Mouse (Mus musculus): Measurements from ENCODE around the gene Sdr42e1. TPM values are rescaled to one million over a fixed set of nuclear protein-coding genes. Genes with fewer than 3 reads are reported as not detected.

Sdr42e1 gene
- 0.27 TPM in 1 of 2 replicates, not detected in the other for polyA plus RNA-seq (2014; fragmentation: Nextera tagmentation; extraction: Ambion mirVana)

DNA sequence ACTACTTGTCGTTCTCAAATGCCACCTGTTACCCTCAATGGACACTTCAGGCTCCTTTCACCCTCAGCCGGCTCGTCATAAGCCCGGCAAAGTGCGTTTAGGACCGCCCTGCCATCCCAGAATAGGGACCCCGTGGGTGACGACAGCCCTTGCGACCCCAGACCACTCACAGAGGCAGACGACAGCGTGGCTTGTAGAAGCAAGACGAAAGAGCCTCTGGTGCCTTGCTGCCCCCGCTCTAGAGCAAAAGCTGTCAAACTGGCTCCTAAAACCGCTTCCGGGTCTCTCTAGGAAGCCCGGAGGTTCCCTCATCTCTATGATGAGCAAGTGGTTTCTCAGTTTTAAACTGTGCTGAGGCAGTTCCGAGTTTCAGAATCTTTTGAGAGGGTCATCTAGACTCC is at the start of gene Sdr42e1:
TSS of gene Sdr42e1 (minus strand) at position 260 of the 401 bp plus-strand sequence.
- 19% methylated on average over 17 of the region's 17 CpGs for WGBS
- no peak for ATAC-seq (replicated peaks; ENCODE audit: low FRiP score)
- 0 out of 2 replicates have a peak within 1 kb of the TSS, but pooled peaks have one; percentile 33 for H3K9ac ChIP-seq (ENCODE audit: low read length)

DNA sequence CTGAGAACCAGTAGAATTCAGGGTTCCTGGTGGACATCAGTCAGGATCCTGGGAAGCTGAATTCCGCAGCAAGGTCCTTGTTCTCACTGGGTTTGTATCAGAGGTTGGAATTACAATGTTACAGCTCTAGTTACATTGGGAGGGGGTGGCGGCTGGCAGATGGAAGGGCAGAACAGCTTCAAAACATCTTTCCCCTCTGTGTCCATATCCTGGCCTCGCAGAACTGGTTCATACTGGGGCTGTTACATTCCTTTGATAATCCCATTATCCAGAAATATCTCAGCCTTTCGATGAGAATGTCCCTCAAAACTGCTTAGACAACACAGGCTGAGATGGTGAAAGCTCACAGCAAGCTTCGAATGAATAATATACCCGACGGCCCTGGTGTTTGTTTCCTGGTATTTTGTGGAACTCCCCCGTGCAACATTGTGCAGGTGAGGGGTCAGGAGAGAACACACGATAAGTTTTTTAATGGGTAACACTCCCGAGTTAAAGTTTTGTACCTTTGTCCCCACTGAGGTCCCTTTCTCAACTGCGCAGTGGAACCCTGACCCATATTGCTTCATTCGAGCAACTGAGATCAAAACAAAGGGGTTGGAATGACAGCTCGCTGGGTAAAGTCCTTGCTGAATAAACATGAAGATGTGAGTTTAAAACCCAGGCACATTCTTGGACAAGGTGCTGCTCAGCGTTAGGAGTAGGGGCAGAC is 44.8 kb upstream of the Sdr42e1 start:
- Histone ChIP-seq H3K4me1 (replicated peaks; ENCODE audit: control insufficient read depth, insufficient read depth, low read length) (no peaks in the 10 kb centered on the region), H3K27ac (ENCODE audit: low read depth, low read length) (no peak overlapping the region), H3K27me3 (ENCODE audit: control insufficient read depth, insufficient read depth, low read length) (no peaks in the 10 kb centered on the region), H3K9ac (ENCODE audit: low read length) (no peak overlapping the region), H3K4me2 (ENCODE audit: low read depth, low read length, severe bottlenecking) (no peak overlapping the region), H3K9me3 (ENCODE audit: control insufficient read depth, low read length) (no peaks in the 10 kb centered on the region), H3K36me3 (ENCODE audit: control insufficient read depth, insufficient read depth, low read length) (no peaks in the 10 kb centered on the region), H3K4me3 (ENCODE audit: low read depth, low read length) (no peak overlapping the region)
- no peak for ATAC-seq (replicated peaks; ENCODE audit: low FRiP score)
- 82% methylated on average over 14 of the region's 14 CpGs for WGBS
- no peak for DNase-seq (ENCODE audit: low spot score)

More for the DNA sequence above, at the start of gene Sdr42e1:
- H3K9me3 ChIP-seq (ENCODE audit: control insufficient read depth, low read length), result no peaks in the 10 kb centered on the region
- DNase-seq (ENCODE audit: low spot score), result peak; percentile 68
- H3K36me3 ChIP-seq (ENCODE audit: control insufficient read depth, insufficient read depth, low read length), result no peaks in the 10 kb centered on the region
- H3K4me1 ChIP-seq (replicated peaks; ENCODE audit: control insufficient read depth, insufficient read depth, low read length), result no peaks in the 10 kb centered on the region
- H3K27ac ChIP-seq (ENCODE audit: low read depth, low read length), result no peak within 1 kb of the TSS
- peak within 1 kb of the TSS; percentile 33 for H3K4me3 ChIP-seq (ENCODE audit: low read depth, low read length)
- no peaks in the 10 kb centered on the region for H3K27me3 ChIP-seq (ENCODE audit: control insufficient read depth, insufficient read depth, low read length)
- H3K4me2 ChIP-seq (ENCODE audit: low read depth, low read length, severe bottlenecking), result peak within 1 kb of the TSS; percentile 49

DNA sequence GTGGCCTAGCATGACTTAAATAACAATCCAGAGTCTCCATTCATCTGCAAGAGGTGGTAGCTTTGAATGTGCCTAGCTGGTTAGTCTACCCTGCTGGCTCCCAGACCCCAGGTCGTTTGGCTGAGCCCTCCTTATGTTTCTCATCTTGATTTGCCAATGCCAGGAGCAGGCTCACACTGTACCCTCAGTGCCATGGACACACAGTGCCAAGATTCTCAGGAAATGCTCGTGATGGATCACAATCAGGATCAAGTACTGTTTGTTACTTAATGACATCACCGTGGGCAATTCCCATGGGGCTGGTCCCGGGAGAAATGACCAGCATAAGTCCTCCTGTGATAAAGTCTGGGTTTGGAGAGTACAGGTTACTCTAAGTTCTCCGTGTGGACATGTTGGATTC is 42.4 kb upstream of the Sdr42e1 start:
- no peaks in the 10 kb centered on the region for H3K36me3 ChIP-seq (ENCODE audit: control insufficient read depth, insufficient read depth, low read length)
- WGBS, result 81% methylated on average over 5 of the region's 5 CpGs
- no peaks in the 10 kb centered on the region for H3K4me1 ChIP-seq (replicated peaks; ENCODE audit: control insufficient read depth, insufficient read depth, low read length)
- H3K4me3 ChIP-seq (ENCODE audit: low read depth, low read length), result no peak overlapping the region
- H3K27ac ChIP-seq (ENCODE audit: low read depth, low read length), result no peak overlapping the region
- no peaks in the 10 kb centered on the region for H3K27me3 ChIP-seq (ENCODE audit: control insufficient read depth, insufficient read depth, low read length)
- no peaks in the 10 kb centered on the region for H3K9me3 ChIP-seq (ENCODE audit: control insufficient read depth, low read length)
- no peak overlapping the region for H3K9ac ChIP-seq (ENCODE audit: low read length)
- H3K4me2 ChIP-seq (ENCODE audit: low read depth, low read length, severe bottlenecking), result no peak overlapping the region
- ATAC-seq (replicated peaks; ENCODE audit: low FRiP score) (no peak), DNase-seq (ENCODE audit: low spot score) (no peak)

DNA sequence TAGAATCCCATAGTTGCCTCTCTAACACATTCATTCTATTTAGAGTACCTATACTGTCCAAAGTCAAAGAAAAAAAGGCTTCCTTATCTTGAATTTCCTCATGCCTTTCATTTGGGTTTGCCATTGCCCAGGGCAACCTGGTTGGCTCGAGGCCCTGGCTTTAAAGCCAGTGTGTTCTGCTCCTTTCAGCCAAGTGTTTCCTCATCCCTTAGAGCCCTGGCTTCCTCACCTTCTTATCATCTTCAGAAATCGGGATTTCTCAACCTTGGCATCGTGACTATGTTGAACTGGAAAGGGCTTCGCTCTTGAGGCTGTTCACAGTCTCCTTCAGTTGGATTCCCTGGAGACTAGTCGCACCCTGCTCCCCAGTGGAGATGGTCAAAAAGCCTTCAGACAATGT is 41.1 kb upstream of the Sdr42e1 start:
- Histone ChIP-seq H3K9ac (ENCODE audit: low read length) (no peak overlapping the region), H3K4me2 (ENCODE audit: low read depth, low read length, severe bottlenecking) (no peak overlapping the region), H3K9me3 (ENCODE audit: control insufficient read depth, low read length) (no peaks in the 10 kb centered on the region), H3K4me3 (ENCODE audit: low read depth, low read length) (no peak overlapping the region), H3K36me3 (ENCODE audit: control insufficient read depth, insufficient read depth, low read length) (no peaks in the 10 kb centered on the region), H3K27me3 (ENCODE audit: control insufficient read depth, insufficient read depth, low read length) (no peaks in the 10 kb centered on the region), H3K27ac (ENCODE audit: low read depth, low read length) (no peak overlapping the region), H3K4me1 (replicated peaks; ENCODE audit: control insufficient read depth, insufficient read depth, low read length) (no peaks in the 10 kb centered on the region)
- WGBS, result 88% methylated on average over 5 of the region's 5 CpGs
- DNase-seq (ENCODE audit: low spot score) (no peak), ATAC-seq (replicated peaks; ENCODE audit: low FRiP score) (no peak)

DNA sequence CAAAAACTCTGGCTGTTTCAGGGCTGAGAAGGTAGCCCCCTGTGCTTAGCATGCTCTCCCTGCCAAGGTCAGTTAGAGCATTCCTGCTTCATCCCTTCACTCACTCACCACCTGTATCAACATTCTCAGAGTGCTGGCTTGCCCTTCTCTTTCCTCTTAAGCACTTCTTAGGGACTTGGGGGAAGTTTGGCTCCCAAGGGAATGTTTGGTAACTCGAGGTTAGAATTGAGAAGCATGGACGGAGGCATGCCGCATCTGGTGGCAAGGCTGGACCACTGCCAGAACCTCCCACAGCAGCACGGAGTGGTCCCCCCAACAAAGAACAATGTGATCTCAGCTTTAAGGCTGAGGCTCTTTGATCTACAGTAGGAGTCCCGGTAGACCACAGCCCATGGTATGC is 38.7 kb upstream of the Sdr42e1 start:
- 70% methylated on average over 5 of the region's 5 CpGs for WGBS
- DNase-seq (ENCODE audit: low spot score) (no peak), ATAC-seq (replicated peaks; ENCODE audit: low FRiP score) (no peak)

DNA sequence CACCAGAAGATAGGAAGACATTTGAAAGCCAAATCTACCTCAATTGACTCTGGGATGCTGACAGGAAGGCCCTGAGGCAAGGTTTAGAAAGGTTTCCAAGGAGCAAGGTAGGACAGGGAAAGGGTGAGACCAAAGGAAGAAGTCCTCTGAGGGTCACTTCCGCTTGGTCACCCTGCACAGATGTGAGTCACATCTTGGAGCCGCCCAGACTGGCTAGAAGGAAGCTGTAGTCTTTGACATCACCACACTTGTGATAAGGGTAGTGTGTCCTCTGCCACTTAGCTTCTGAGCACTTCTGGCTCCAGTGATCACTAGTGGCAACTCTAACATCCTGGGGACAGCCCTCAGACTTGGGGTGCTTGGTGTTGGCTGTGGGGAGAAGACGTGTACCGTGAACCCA is 32.7 kb upstream of the Sdr42e1 start:
- no peak overlapping the region for H3K4me2 ChIP-seq (ENCODE audit: low read depth, low read length, severe bottlenecking)
- DNase-seq (ENCODE audit: low spot score), result no peak
- no peak overlapping the region for H3K4me3 ChIP-seq (ENCODE audit: low read depth, low read length)
- H3K4me1 ChIP-seq (replicated peaks; ENCODE audit: control insufficient read depth, insufficient read depth, low read length), result no peaks in the 10 kb centered on the region; the same call in 1 of the 2 replicates
- H3K27me3 ChIP-seq (ENCODE audit: control insufficient read depth, insufficient read depth, low read length), result no peaks in the 10 kb centered on the region
- no peak for ATAC-seq (replicated peaks; ENCODE audit: low FRiP score)
- H3K27ac ChIP-seq (ENCODE audit: low read depth, low read length), result no peak overlapping the region
- H3K36me3 ChIP-seq (ENCODE audit: control insufficient read depth, insufficient read depth, low read length), result no peaks in the 10 kb centered on the region
- no peak overlapping the region for H3K9ac ChIP-seq (ENCODE audit: low read length)
- H3K9me3 ChIP-seq (ENCODE audit: control insufficient read depth, low read length), result no peaks in the 10 kb centered on the region
- 91% methylated on average over 4 of the region's 4 CpGs for WGBS

More for the DNA sequence above, 38.7 kb upstream of the Sdr42e1 start:
- H3K9me3 ChIP-seq (ENCODE audit: control insufficient read depth, low read length), result no peaks in the 10 kb centered on the region
- no peak overlapping the region for H3K27ac ChIP-seq (ENCODE audit: low read depth, low read length)
- no peaks in the 10 kb centered on the region for H3K4me1 ChIP-seq (replicated peaks; ENCODE audit: control insufficient read depth, insufficient read depth, low read length)
- H3K27me3 ChIP-seq (ENCODE audit: control insufficient read depth, insufficient read depth, low read length), result no peaks in the 10 kb centered on the region
- H3K36me3 ChIP-seq (ENCODE audit: control insufficient read depth, insufficient read depth, low read length), result no peaks in the 10 kb centered on the region
- H3K4me2 ChIP-seq (ENCODE audit: low read depth, low read length, severe bottlenecking), result no peak overlapping the region
- H3K9ac ChIP-seq (ENCODE audit: low read length), result no peak overlapping the region
- no peak overlapping the region for H3K4me3 ChIP-seq (ENCODE audit: low read depth, low read length)

DNA sequence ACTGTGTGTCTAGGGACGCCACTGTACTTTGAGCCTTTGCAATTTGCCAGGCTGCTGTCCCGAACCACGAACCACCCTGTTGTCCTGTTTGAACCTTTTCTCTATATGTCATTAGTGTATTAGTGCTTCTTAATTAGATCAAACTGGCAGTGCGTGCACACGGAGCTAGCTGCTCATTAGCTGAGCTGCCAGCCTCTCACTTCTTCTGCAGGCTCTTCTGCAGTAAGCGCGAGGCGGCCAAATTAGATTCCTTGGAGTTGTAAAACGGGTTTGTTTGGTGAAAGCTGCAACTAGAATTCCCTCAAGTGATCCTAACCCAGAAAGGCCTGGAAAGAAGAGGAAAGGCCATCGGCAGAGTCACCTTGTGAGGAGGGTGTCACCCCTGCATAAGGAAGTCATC is 29.2 kb upstream of the Sdr42e1 start:
- DNase-seq (ENCODE audit: low spot score), result peak; percentile 58
- H3K4me2 ChIP-seq (ENCODE audit: low read depth, low read length, severe bottlenecking), result no peak overlapping the region
- no peaks in the 10 kb centered on the region for H3K27me3 ChIP-seq (ENCODE audit: control insufficient read depth, insufficient read depth, low read length)
- no peaks in the 10 kb centered on the region; the same call in 1 of the 2 replicates for H3K4me1 ChIP-seq (replicated peaks; ENCODE audit: control insufficient read depth, insufficient read depth, low read length)
- WGBS, result 26% methylated on average over 10 of the region's 10 CpGs
- H3K9ac ChIP-seq (ENCODE audit: low read length), result no peak overlapping the region
- H3K9me3 ChIP-seq (ENCODE audit: control insufficient read depth, low read length), result no peaks in the 10 kb centered on the region
- H3K27ac ChIP-seq (ENCODE audit: low read depth, low read length), result no peak overlapping the region
- H3K36me3 ChIP-seq (ENCODE audit: control insufficient read depth, insufficient read depth, low read length), result no peaks in the 10 kb centered on the region
- ATAC-seq (replicated peaks; ENCODE audit: low FRiP score), result 0 out of 2 replicates have a peak, but pooled peaks have one; percentile 36
- no peak overlapping the region for H3K4me3 ChIP-seq (ENCODE audit: low read depth, low read length)

DNA sequence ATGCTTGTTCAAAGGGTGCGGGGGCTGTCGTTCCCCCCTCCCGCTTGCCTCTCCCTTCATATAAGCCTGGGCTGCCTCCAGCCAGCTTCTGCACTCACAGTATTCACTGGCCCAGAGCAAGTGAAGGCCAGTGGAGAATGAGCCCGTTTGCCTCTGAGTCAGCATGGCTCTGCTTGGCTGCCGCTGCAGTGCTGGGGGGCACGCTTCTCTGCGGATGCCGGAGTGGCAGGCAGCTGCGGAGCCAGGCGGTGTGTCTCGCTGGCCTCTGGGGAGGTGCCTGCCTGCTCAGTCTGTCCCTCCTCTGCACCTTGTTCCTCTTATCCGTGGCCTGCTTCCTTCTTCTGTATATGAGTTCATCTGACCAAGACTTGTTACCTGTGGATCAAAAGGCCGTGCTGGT is 28.4 kb upstream of the Sdr42e1 start, which contains the start of gene Hsd17b2:
TSS of gene Hsd17b2 (plus strand) at position 46 of the 400 bp plus-strand sequence.
- no peak within 1 kb of the TSS for H3K4me2 ChIP-seq (ENCODE audit: low read depth, low read length, severe bottlenecking)
- H3K36me3 ChIP-seq (ENCODE audit: control insufficient read depth, insufficient read depth, low read length), result no peaks in the 10 kb centered on the region
- H3K27me3 ChIP-seq (ENCODE audit: control insufficient read depth, insufficient read depth, low read length), result no peaks in the 10 kb centered on the region
- no peak within 1 kb of the TSS for H3K27ac ChIP-seq (ENCODE audit: low read depth, low read length)
- no peak within 1 kb of the TSS for H3K4me3 ChIP-seq (ENCODE audit: low read depth, low read length)
- no peak within 1 kb of the TSS for H3K9ac ChIP-seq (ENCODE audit: low read length)
- no peaks in the 10 kb centered on the region for H3K9me3 ChIP-seq (ENCODE audit: control insufficient read depth, low read length)
- no peak for DNase-seq (ENCODE audit: low spot score)
- H3K4me1 ChIP-seq (replicated peaks; ENCODE audit: control insufficient read depth, insufficient read depth, low read length), result no peaks in the 10 kb centered on the region; the same call in 1 of the 2 replicates
- no peak for ATAC-seq (replicated peaks; ENCODE audit: low FRiP score)
- WGBS, result 49% methylated on average over 13 of the region's 13 CpGs

DNA sequence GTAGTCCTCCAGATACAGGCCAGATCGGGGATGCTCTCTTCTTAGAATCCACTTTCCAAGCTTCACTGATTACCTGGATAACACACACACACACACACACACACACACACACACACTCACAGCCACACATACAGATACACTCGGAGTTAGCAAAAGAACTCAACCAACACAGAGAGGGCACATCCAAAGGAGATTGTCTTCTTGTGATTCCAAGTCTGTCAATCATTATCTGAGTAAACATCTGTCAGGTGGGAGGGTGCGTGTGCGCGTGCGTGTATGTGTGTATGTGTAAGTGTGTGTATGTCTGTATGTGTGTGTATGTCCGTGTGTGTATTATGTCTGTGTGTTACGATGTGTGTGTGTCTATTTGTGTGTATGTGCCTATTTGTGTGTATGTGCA is 27.8 kb upstream of the Sdr42e1 start:
- no peak overlapping the region for H3K9ac ChIP-seq (ENCODE audit: low read length)
- no peaks in the 10 kb centered on the region; the same call in 1 of the 2 replicates for H3K4me1 ChIP-seq (replicated peaks; ENCODE audit: control insufficient read depth, insufficient read depth, low read length)
- H3K27ac ChIP-seq (ENCODE audit: low read depth, low read length), result no peak overlapping the region
- no peak for DNase-seq (ENCODE audit: low spot score)
- WGBS, result 85% methylated on average over 8 of the region's 8 CpGs
- ATAC-seq (replicated peaks; ENCODE audit: low FRiP score), result no peak
- H3K36me3 ChIP-seq (ENCODE audit: control insufficient read depth, insufficient read depth, low read length), result no peaks in the 10 kb centered on the region
- H3K4me3 ChIP-seq (ENCODE audit: low read depth, low read length), result no peak overlapping the region
- no peaks in the 10 kb centered on the region for H3K27me3 ChIP-seq (ENCODE audit: control insufficient read depth, insufficient read depth, low read length)
- no peaks in the 10 kb centered on the region for H3K9me3 ChIP-seq (ENCODE audit: control insufficient read depth, low read length)
- no peak overlapping the region for H3K4me2 ChIP-seq (ENCODE audit: low read depth, low read length, severe bottlenecking)

All from forebrain, embryonic 11.5 days (tissue).